Mouse (Mus musculus): Measurements from ENCODE around the gene Trmt10c.

DNA sequence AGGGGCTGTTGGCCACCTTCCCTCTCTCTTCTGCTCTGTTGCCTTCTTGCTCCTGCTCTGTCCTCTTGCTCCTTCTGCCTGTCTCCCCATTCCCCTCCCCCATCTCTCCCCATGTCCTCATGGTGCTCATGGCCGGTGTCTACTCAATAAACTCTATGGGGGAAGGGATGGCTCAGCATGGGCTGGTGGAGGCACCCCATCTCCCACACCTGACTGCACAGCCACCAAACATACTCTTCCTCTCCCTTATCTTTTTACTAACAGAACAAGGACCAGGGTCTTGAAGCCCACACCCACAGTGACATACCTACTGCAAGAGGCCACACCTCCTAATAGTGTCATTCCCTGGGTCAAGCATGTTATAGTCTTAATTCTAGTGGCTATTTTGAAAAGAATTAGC, 36.5 kb upstream of the Trmt10c start:
- TF ChIP-seq CTCF (IDR thresholded peaks at IDR 0.05; ENCODE audit: control insufficient read depth, insufficient read depth, low read length) (no peak), POLR2A (IDR thresholded peaks at IDR 0.05; ENCODE audit: borderline replicate concordance, control insufficient read depth, low read depth, low read length) (no peak)
